Mouse (Mus musculus): ENCODE data around the gene Prkcz. TPM values are rescaled to one million over a fixed set of nuclear protein-coding genes. Genes with fewer than 3 reads are reported as not detected.

Gene Prkcz
- polyA plus RNA-seq, 1 experiment from 2014 or later = 11.8 TPM

GRCm38 (mm10) chr4:155283001-155283503 is 78.1 kb downstream of the Prkcz start:
- no peaks in the 10 kb centered on the region for H3K27me3 ChIP-seq
- TF ChIP-seq CTCF (IDR thresholded peaks at IDR 0.05) = no peak
- POLR2A ChIA-PET = no interaction called here
- no peak for ATAC-seq
- in situ Hi-C loops (cut with MboI; ENCODE audit: low pct_unique_long_range_greater_than_20kb) = no loop called here
- CTCF ChIA-PET = no interaction called here
- DNase-seq (ENCODE audit: low read depth, low spot score) = no peak

- in situ Hi-C loops (cut with MboI; ENCODE audit: low pct_unique_long_range_greater_than_20kb) = no loop called here
- ATAC-seq = no peak
- TF ChIP-seq CTCF (IDR thresholded peaks at IDR 0.05) = no peak
- ChIA-PET POLR2A (interaction anchor here (1.6 kb wide), 1 partner anchor 9 kb away, joined by 3 read pairs; no protein-coding TSS in a partner anchor), CTCF (no interaction called here)
- no peak for DNase-seq (ENCODE audit: low read depth, low spot score)
- H3K27me3 ChIP-seq = no peaks in the 10 kb centered on the region
These were observed 78.9 kb downstream of the Prkcz start for GRCm38 (mm10) chr4:155282231-155282630.

GRCm38 (mm10) chr4:155281652-155282051 is 79.5 kb downstream of the Prkcz start:
- ChIA-PET CTCF (no interaction called here), POLR2A (interaction anchor here (1.6 kb wide), 1 partner anchor 9 kb away, joined by 3 read pairs; no protein-coding TSS in a partner anchor)
- H3K27me3 ChIP-seq = no peaks in the 10 kb centered on the region
- in situ Hi-C loops (cut with MboI; ENCODE audit: low pct_unique_long_range_greater_than_20kb) = no loop called here
- ATAC-seq (no peak), DNase-seq (ENCODE audit: low read depth, low spot score) (no peak)
- no peak for TF ChIP-seq CTCF (IDR thresholded peaks at IDR 0.05)

- ATAC-seq (no peak), DNase-seq (ENCODE audit: low read depth, low spot score) (no peak)
- no peaks in the 10 kb centered on the region for H3K27me3 ChIP-seq
- in situ Hi-C loops (cut with MboI; ENCODE audit: low pct_unique_long_range_greater_than_20kb) = no loop called here
- ChIA-PET CTCF (no interaction called here), POLR2A (interaction anchor here (1.6 kb wide), 1 partner anchor 8 kb away, joined by 3 read pairs; no protein-coding TSS in a partner anchor)
- TF ChIP-seq CTCF (IDR thresholded peaks at IDR 0.05) = no peak
These were observed 79.9 kb downstream of the Prkcz start for GRCm38 (mm10) chr4:155281227-155281626.

GRCm38 (mm10) chr4:155280768-155281121 is 80.4 kb downstream of the Prkcz start:
- POLR2A ChIA-PET = no interaction called here
- no peak for DNase-seq (ENCODE audit: low read depth, low spot score)
- CTCF ChIA-PET = no interaction called here
- no peaks in the 10 kb centered on the region for H3K27me3 ChIP-seq
- in situ Hi-C loops (cut with MboI; ENCODE audit: low pct_unique_long_range_greater_than_20kb) = no loop called here
- no peak for TF ChIP-seq CTCF (IDR thresholded peaks at IDR 0.05)
- ATAC-seq = no peak

GRCm38 (mm10) chr4:155279926-155280767 is 81.0 kb downstream of the Prkcz start:
- ATAC-seq (no peak), DNase-seq (ENCODE audit: low read depth, low spot score) (no peak)
- in situ Hi-C loops (cut with MboI; ENCODE audit: low pct_unique_long_range_greater_than_20kb) = no loop called here
- POLR2A ChIA-PET = no interaction called here
- no peak for TF ChIP-seq CTCF (IDR thresholded peaks at IDR 0.05)
- CTCF ChIA-PET = no interaction called here
- H3K27me3 ChIP-seq = no peaks in the 10 kb centered on the region

GRCm38 (mm10) chr4:155279054-155279453 is 82.1 kb downstream of the Prkcz start:
- ChIA-PET CTCF (no interaction called here), POLR2A (no interaction called here)
- no peak for TF ChIP-seq CTCF (IDR thresholded peaks at IDR 0.05)
- no peaks in the 10 kb centered on the region for H3K27me3 ChIP-seq
- in situ Hi-C loops (cut with MboI; ENCODE audit: low pct_unique_long_range_greater_than_20kb) = no loop called here
- no peak for ATAC-seq
- no peak for DNase-seq (ENCODE audit: low read depth, low spot score)

GRCm38 (mm10) chr4:155277963-155278362 is 83.2 kb downstream of the Prkcz start:
- POLR2A ChIA-PET = no interaction called here
- in situ Hi-C loops (cut with MboI; ENCODE audit: low pct_unique_long_range_greater_than_20kb) = no loop called here
- CTCF ChIA-PET = no interaction called here
- ATAC-seq (no peak), DNase-seq (ENCODE audit: low read depth, low spot score) (no peak)
- TF ChIP-seq CTCF (IDR thresholded peaks at IDR 0.05) = no peak
- H3K27me3 ChIP-seq = no peaks in the 10 kb centered on the region

- TF ChIP-seq CTCF (IDR thresholded peaks at IDR 0.05) = no peak
- POLR2A ChIA-PET = no interaction called here
- no peaks in the 10 kb centered on the region for H3K27me3 ChIP-seq
- in situ Hi-C loops (cut with MboI; ENCODE audit: low pct_unique_long_range_greater_than_20kb) = no loop called here
- no peak for ATAC-seq
- CTCF ChIA-PET = no interaction called here
- DNase-seq (ENCODE audit: low read depth, low spot score) = no peak
These were observed 86.3 kb downstream of the Prkcz start for GRCm38 (mm10) chr4:155274851-155275250.

- in situ Hi-C loops (cut with MboI; ENCODE audit: low pct_unique_long_range_greater_than_20kb) = no loop called here
These were observed 86.7 kb downstream of the Prkcz start for GRCm38 (mm10) chr4:155274451-155274850.

GRCm38 (mm10) chr4:155268382-155268781 is 92.8 kb downstream of the Prkcz start:
- CTCF ChIA-PET = interaction anchor here (0.9 to 1.4 kb wide), 2 partner anchors 41 to 43 kb away, joined by 3 to 4 read pairs; no protein-coding TSS in a partner anchor
- in situ Hi-C loops (cut with MboI; ENCODE audit: low pct_unique_long_range_greater_than_20kb) = loop anchor here (5.0 kb wide), 1 partner anchor 39 kb away; no protein-coding TSS in a partner anchor
- DNase-seq (ENCODE audit: low read depth, low spot score) (no peak), ATAC-seq (no peak)
- POLR2A ChIA-PET = no interaction called here
- H3K27me3 ChIP-seq = no peaks in the 10 kb centered on the region
- no peak for TF ChIP-seq CTCF (IDR thresholded peaks at IDR 0.05)

More at GRCm38 (mm10) chr4:155274451-155274850, 86.7 kb downstream of the Prkcz start:
- CTCF ChIA-PET = no interaction called here
- POLR2A ChIA-PET = no interaction called here
- ATAC-seq (no peak), DNase-seq (ENCODE audit: low read depth, low spot score) (no peak)
- no peaks in the 10 kb centered on the region for H3K27me3 ChIP-seq
- no peak for TF ChIP-seq CTCF (IDR thresholded peaks at IDR 0.05)
